Mouse (Mus musculus) MEL (cell line): ENCODE data around the gene Omp. TPM values are rescaled to one million over a fixed set of nuclear protein-coding genes. Genes with fewer than 3 reads are reported as not detected.

ENCODE experiments used
- DNase-seq: peaks from one replicate; pipeline ENCODE4 v3.0.0; 2011; ENCODE audit warnings: low read depth, low spot score
- H3K27ac ChIP-seq: 2 replicates; pipeline ENCODE4 v1.5.1; 2012; ENCODE audit warnings: low read depth, mild to moderate bottlenecking, control low read depth, low read length, moderate library complexity; ENCODE audit not compliant: control insufficient read depth
- H3K27me3 ChIP-seq, 2 experiments: fragments of 150-350 bp in 1 of 2; sonication (generic) in 1 of 2; 2 replicates each; pipeline ENCODE4 v1.6.1; 2012; ENCODE audit warnings: low read length in 2 of 2, mild to moderate bottlenecking in 2 of 2, improper control_type of control experiment in 1 of 2, moderate library complexity in 1 of 2; ENCODE audit not compliant: insufficient read depth in 2 of 2, control insufficient read depth in 1 of 2
- H3K36me3 ChIP-seq, 2 experiments: 2 replicates each; pipeline ENCODE4 v1.6.1; 2012 to 2014; ENCODE audit warnings: low read length in 2 of 2, improper control_type of control experiment in 1 of 2, inconsistent platforms in 1 of 2, mild to moderate bottlenecking in 1 of 2; ENCODE audit not compliant: insufficient read depth in 2 of 2, control insufficient read depth in 1 of 2
- H3K4me1 ChIP-seq, 2 experiments: fragments of 150-350 bp in 1 of 2; sonication (generic) in 1 of 2; 2 replicates each; pipeline ENCODE4 v1.6.1; 2012; ENCODE audit warnings: low read length in 2 of 2, improper control_type of control experiment in 1 of 2, mild to moderate bottlenecking in 1 of 2; ENCODE audit not compliant: insufficient read depth in 2 of 2, control insufficient read depth in 1 of 2
- H3K4me3 ChIP-seq, 2 experiments: fragments of 150-350 bp in 1 of 2; sonication (generic) in 1 of 2; 2 replicates each; pipeline ENCODE4 v1.5.1; 2012; ENCODE audit warnings: low read depth in 2 of 2, low read length in 2 of 2, mild to moderate bottlenecking in 2 of 2, moderate library complexity in 2 of 2, control low read depth in 1 of 2, improper control_type of control experiment in 1 of 2; ENCODE audit not compliant: control insufficient read depth in 1 of 2, insufficient read depth in 1 of 2
- H3K79me2 ChIP-seq: 2 replicates; pipeline ENCODE4 v1.6.1; 2012; ENCODE audit warnings: mild to moderate bottlenecking, low read length, moderate library complexity; ENCODE audit not compliant: control insufficient read depth, poor library complexity, insufficient read depth
- H3K9ac ChIP-seq: 2 replicates; pipeline ENCODE4 v1.6.1; 2012; ENCODE audit warnings: low read depth, mild to moderate bottlenecking, control low read depth, low read length, moderate library complexity; ENCODE audit not compliant: control insufficient read depth, poor library complexity, severe bottlenecking
- H3K9me3 ChIP-seq: fragments of 150-350 bp; sonication (generic); replicated peaks from 2 replicates; pipeline ENCODE4 v1.6.1; 2012; ENCODE audit warnings: mild to moderate bottlenecking, low read length, improper control_type of control experiment, moderate library complexity; ENCODE audit not compliant: insufficient read depth
- ETS1 ChIP-seq: IDR thresholded peaks from 2 replicates; pipeline ENCODE4 v1.6.1; 2012; ENCODE audit warnings: low read depth, mild to moderate bottlenecking, inconsistent platforms, low read length, improper control_type of control experiment, moderate library complexity
- GABPA ChIP-seq: IDR thresholded peaks from 2 replicates; pipeline ENCODE4 v1.6.1; 2012; ENCODE audit warnings: low read depth, mild to moderate bottlenecking, inconsistent platforms, low read length, improper control_type of control experiment, moderate library complexity
- GATA1 ChIP-seq: IDR thresholded peaks from 2 replicates; pipeline ENCODE4 v1.6.1; 2011; ENCODE audit warnings: low read depth, low read length, improper control_type of control experiment
- KAT2A ChIP-seq: conservative IDR thresholded peaks from 2 replicates; pipeline ENCODE4 v1.6.1; 2012; ENCODE audit warnings: low read depth, low read length, improper control_type of control experiment, inconsistent platforms
- MAFK ChIP-seq: IDR thresholded peaks from 2 replicates; pipeline ENCODE4 v1.6.1; 2011; ENCODE audit warnings: low read depth, mild to moderate bottlenecking, low read length, improper control_type of control experiment, borderline replicate concordance
- MAX ChIP-seq: IDR thresholded peaks from 2 replicates; pipeline ENCODE4 v1.6.1; 2011; ENCODE audit warnings: low read length, improper control_type of control experiment
- MEF2A ChIP-seq: IDR thresholded peaks from 2 replicates; pipeline ENCODE4 v1.6.1; 2014; ENCODE audit warnings: low read depth, mild to moderate bottlenecking, inconsistent platforms, low read length, improper control_type of control experiment; ENCODE audit not compliant: poor library complexity, insufficient replicate concordance, severe bottlenecking; ENCODE audit errors: extremely low read depth
- MYC ChIP-seq: IDR thresholded peaks from 2 replicates; pipeline ENCODE4 v1.6.1; 2011; ENCODE audit warnings: low read depth, mild to moderate bottlenecking, low read length, improper control_type of control experiment, moderate library complexity
- NRF1 ChIP-seq: IDR thresholded peaks from 2 replicates; pipeline ENCODE4 v1.6.1; 2014; ENCODE audit warnings: low read depth, mild to moderate bottlenecking, inconsistent platforms, low read length, improper control_type of control experiment, moderate library complexity; ENCODE audit not compliant: poor library complexity, insufficient read depth, severe bottlenecking
- POLR2AphosphoS2 ChIP-seq: IDR thresholded peaks from 2 replicates; pipeline ENCODE4 v1.6.1; 2011; ENCODE audit warnings: low read length, improper control_type of control experiment
- SIN3A ChIP-seq: IDR thresholded peaks from 2 replicates; pipeline ENCODE4 v1.6.1; 2012; ENCODE audit warnings: low read length, improper control_type of control experiment, inconsistent platforms
- SMC3 ChIP-seq: IDR thresholded peaks from 2 replicates; pipeline ENCODE4 v1.6.1; 2011; ENCODE audit warnings: low read depth, low read length, improper control_type of control experiment
- TAL1 ChIP-seq: IDR thresholded peaks from 2 replicates; pipeline ENCODE4 v1.6.1; 2012; ENCODE audit warnings: mild to moderate bottlenecking, inconsistent platforms, low read length, moderate library complexity, mixed read lengths
- TCF12 ChIP-seq: IDR thresholded peaks from 2 replicates; pipeline ENCODE4 v1.6.1; 2014; ENCODE audit warnings: low read depth, mild to moderate bottlenecking, inconsistent platforms, low read length, improper control_type of control experiment, moderate library complexity
- USF1 ChIP-seq: IDR thresholded peaks from 2 replicates; pipeline ENCODE4 v1.6.1; 2014; ENCODE audit warnings: low read depth, mild to moderate bottlenecking, inconsistent platforms, low read length, improper control_type of control experiment, moderate library complexity
- USF2 ChIP-seq, 2 experiments: IDR thresholded peaks; 2 replicates each; pipeline ENCODE4 v1.6.1; 2011 to 2012; ENCODE audit warnings: improper control_type of control experiment in 2 of 2, low read length in 2 of 2, borderline replicate concordance in 1 of 2, inconsistent platforms in 1 of 2, low read depth in 1 of 2, mild to moderate bottlenecking in 1 of 2; ENCODE audit not compliant: insufficient read depth in 1 of 2
- polyA plus RNA-seq, 2 experiments: library from polyadenylated mRNA; stranded (reverse) in 1 of 2; unstranded in 1 of 2; fragments of >175 nt in 1 of 2; fragments of >200 nt in 1 of 2; gene quantifications; 2 replicates each; pipeline versions ENCODE4 v1.2.1 to v1.2.4; 2012; ENCODE audit warnings: low replicate concordance in 2 of 2, low read depth in 1 of 2; ENCODE audit not compliant: insufficient read length in 2 of 2, insufficient read depth in 1 of 2, missing spikeins in 1 of 2
- total RNA-seq: library from RNA; depleted of rRNA; stranded (reverse); fragments of 300-350 nt; gene quantifications from 2 replicates; pipeline ENCODE4 v1.2.3, GENCODE M21; 2012

Gene Omp
- total and polyA plus RNA-seq, 3 experiments, result 0.07 to 0.08 TPM; not detected in 1

DNA sequence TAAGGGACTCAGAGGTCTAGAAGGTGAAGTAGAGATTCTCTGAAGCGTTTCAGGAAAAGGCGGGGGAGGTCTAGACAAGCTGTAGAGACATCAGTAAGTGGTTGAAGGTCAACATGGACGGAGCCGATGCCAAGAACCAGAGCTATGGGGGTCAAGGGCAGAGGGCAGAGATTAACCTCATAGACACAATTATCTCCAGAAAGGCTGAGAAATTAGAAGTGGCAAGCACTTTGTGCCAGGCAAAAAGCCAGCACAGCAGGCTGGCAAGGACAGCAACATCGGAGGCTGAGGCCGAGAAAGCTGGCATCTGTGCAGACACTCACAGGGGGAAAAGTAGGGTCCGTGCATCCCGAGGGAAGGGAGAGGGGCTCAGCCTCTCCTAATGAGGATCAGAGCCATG, 2.5 kb upstream of the Omp start:
- H3K36me3 ChIP-seq, result no peaks in the 10 kb centered on the region
- H3K79me2 ChIP-seq, result no peaks in the 10 kb centered on the region
- no peaks in the 10 kb centered on the region for H3K9me3 ChIP-seq
- TF ChIP-seq NRF1 (no peak), GABPA (no peak), USF1 (no peak), KAT2A (no peak), TCF12 (no peak), SMC3 (no peak), USF2 (IDR thresholded peaks at IDR 0.05; ENCODE audit: borderline replicate concordance in 1 of 2, insufficient read depth in 1 of 2, low read depth in 1 of 2, low read length in 2 of 2) (no peak), SIN3A (no peak), MAX (no peak)
- TF ChIP-seq, all 39 proteins: peak for 0
- Histone ChIP-seq H3K9ac (no peak overlapping the region), H3K4me3 (no peak overlapping the region), H3K4me1 (no peaks in the 10 kb centered on the region), H3K27me3 (no peaks in the 10 kb centered on the region), H3K27ac (no peak overlapping the region)
- no peak for DNase-seq

DNA sequence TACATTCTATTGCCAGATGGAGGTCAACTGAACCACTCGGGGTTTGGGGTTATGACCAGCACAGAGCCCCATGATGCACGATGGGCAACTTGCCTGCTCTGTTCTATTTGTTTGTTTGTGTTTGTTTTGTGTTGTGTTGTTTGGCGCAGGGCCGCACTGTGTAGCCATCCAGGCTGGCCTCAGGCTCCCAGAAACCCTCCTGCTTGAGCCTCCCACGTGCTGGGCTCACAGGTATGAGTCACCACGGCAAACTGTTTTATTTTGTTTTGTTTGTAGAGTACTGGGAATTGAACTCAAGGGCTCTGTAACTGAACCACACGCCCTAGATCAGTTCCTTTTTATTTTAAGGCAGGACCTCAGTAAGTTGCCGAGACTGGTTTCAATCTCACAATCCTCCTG, 1.1 kb upstream of the Omp start:
- Histone ChIP-seq H3K27ac (no peak overlapping the region), H3K9me3 (no peaks in the 10 kb centered on the region), H3K36me3 (no peaks in the 10 kb centered on the region), H3K4me1 (no peaks in the 10 kb centered on the region), H3K79me2 (no peaks in the 10 kb centered on the region), H3K9ac (no peak overlapping the region), H3K27me3 (no peaks in the 10 kb centered on the region), H3K4me3 (no peak overlapping the region)
- no peak for TF ChIP-seq TAL1
- no peak for TF ChIP-seq ETS1
- TF ChIP-seq USF2 (IDR thresholded peaks at IDR 0.05; ENCODE audit: borderline replicate concordance in 1 of 2, insufficient read depth in 1 of 2, low read depth in 1 of 2, low read length in 2 of 2), result no peak
- no peak for TF ChIP-seq GABPA
- TF ChIP-seq TCF12, result no peak
- no peak for TF ChIP-seq POLR2AphosphoS2
- no peak for TF ChIP-seq MAFK
- no peak for TF ChIP-seq GATA1
- TF ChIP-seq NRF1, result no peak
- TF ChIP-seq MEF2A, result no peak
- TF ChIP-seq MYC, result no peak
- peak; percentile 10 for DNase-seq
